Mouse (Mus musculus): ENCODE results near the gene Spint5.
A peak's percentile ranks its signal among the peaks of the same experiment; 100 is the strongest.

DNA sequence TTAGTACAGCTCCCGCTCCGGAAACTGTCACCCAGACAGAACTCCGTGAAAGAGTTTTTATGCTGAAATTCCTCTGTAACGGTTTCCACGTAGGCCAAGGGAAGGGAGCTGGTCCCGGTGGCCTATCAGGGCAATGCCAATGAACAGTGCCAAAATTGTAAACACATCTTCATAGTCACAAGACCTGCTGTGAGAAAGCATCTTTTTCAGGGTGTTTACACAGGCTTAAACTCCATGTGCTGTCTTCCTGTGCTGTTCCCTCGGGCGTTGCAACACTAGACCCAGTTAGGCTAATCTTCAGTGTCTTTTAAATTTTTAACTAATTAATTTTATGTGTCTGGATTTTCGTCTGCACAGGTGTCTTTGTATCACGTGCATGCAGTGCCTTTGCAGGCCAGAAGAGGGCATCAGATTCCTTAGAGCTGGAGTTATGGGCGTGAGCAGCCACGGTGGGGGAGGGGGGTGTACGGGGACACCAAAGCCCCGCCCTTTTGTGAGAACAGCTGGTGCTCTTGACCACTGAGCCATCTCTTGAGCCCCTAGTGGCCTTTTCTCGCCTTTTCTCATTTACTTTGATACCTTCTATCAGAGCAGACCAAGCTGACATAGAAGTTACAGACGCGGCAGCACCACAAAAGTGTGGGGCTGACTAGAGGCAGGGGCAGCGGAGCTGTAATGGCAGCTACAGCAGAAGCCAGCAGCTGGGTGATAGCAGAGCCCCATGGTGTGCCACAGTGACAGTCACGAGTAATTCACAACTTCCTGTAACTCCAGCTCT is 36.1 kb upstream of the Spint5 start:
- TF ChIP-seq CHD1 (IDR thresholded peaks at IDR 0.05; ENCODE audit: low read depth, low read length) (no peak), HCFC1 (IDR thresholded peaks at IDR 0.05; ENCODE audit: low read depth, low read length) (no peak), MEF2A (IDR thresholded peaks at IDR 0.05; ENCODE audit: borderline replicate concordance, low read depth, low read length) (no peak), CTCF (conservative IDR thresholded peaks at IDR 0.05 in 1 of 2, IDR thresholded peaks at IDR 0.05 in 1 of 2; ENCODE audit: low read depth in 2 of 2, low read length in 2 of 2) (peak in 1 of 2 experiments; percentile 75; a peak in 3 of 4 replicates), USF2 (conservative IDR thresholded peaks at IDR 0.05; ENCODE audit: low read depth, low read length) (no peak), MXI1 (IDR thresholded peaks at IDR 0.05; ENCODE audit: low read depth, low read length) (no peak)
